Mouse (Mus musculus) lung, postnatal 14 days (tissue): ENCODE results near the gene Pramef20.
A peak's percentile ranks its signal among the peaks of the same experiment; 100 is the strongest.
"Not testable (repeated sequence)": the region's sequence is repeated elsewhere in the genome, so short reads cannot be mapped to it uniquely, and the experiment has no call there.

Experiments
- DNase-seq: peaks from one replicate; pipeline ENCODE4 v3.0.0; 2021

The Pramef20 gene

GRCm38 (mm10) chr4:144377911-144378310 is at the start of gene Pramef20:
Gene Pramef20 (minus strand): TSS chr4:144377933.
- no peak for DNase-seq

- DNase-seq = no peak
These were observed 46.9 kb upstream of the Pramef20 start for GRCm38 (mm10) chr4:144424590-144424989.

- DNase-seq = no peak
These were observed 42.9 kb upstream of the Pramef20 start for GRCm38 (mm10) chr4:144420644-144421043.

GRCm38 (mm10) chr4:144408290-144408689 is 30.6 kb upstream of the Pramef20 start, which contains the start of gene Pramef12:
Gene Pramef12 (minus strand): TSS chr4:144408464.
- DNase-seq = no peak

GRCm38 (mm10) chr4:144406261-144406660 is 28.5 kb upstream of the Pramef20 start:
- DNase-seq = no peak

- DNase-seq = peak; percentile 3
These were observed 26.8 kb upstream of the Pramef20 start for GRCm38 (mm10) chr4:144404456-144405086.

- DNase-seq = no peak
These were observed 25.0 kb upstream of the Pramef20 start for GRCm38 (mm10) chr4:144402712-144403111.

- no peak for DNase-seq
These were observed 18.6 kb upstream of the Pramef20 start for GRCm38 (mm10) chr4:144396316-144396715.

- not testable (repeated sequence) for DNase-seq
These were observed 20.1 kb downstream of the Pramef20 start, which contains the start of gene Gm13119 for GRCm38 (mm10) chr4:144357642-144358041. Gene Gm13119 (plus strand): TSS chr4:144357942.

- not testable (repeated sequence) for DNase-seq
These were observed 41.9 kb downstream of the Pramef20 start for GRCm38 (mm10) chr4:144335856-144336255.

GRCm38 (mm10) chr4:144329949-144330348 is 47.8 kb downstream of the Pramef20 start, which contains the start of gene Gm13128:
Gene Gm13128 (plus strand): TSS chr4:144330249.
- DNase-seq = not testable (repeated sequence)
